Mouse (Mus musculus): ENCODE measurements around the gene Ube2cbp.

- no peak for TF ChIP-seq HCFC1 (IDR thresholded peaks at IDR 0.05; ENCODE audit: low read depth, low read length)
- TF ChIP-seq CTCF (conservative IDR thresholded peaks at IDR 0.05 in 1 of 2, IDR thresholded peaks at IDR 0.05 in 1 of 2; ENCODE audit: low read depth in 2 of 2, low read length in 2 of 2) = no peak
- TF ChIP-seq MAX (IDR thresholded peaks at IDR 0.05; ENCODE audit: low read length) = no peak
- no peak for TF ChIP-seq POLR2AphosphoS2 (IDR thresholded peaks at IDR 0.05; ENCODE audit: low read depth, low read length)
Observed at GRCm38 (mm10) chr9:86376923-86377322, 87.8 kb downstream of the Ube2cbp start.

Data from CH12.LX (cell line).